Mouse (Mus musculus): ENCODE data around the gene Rhot1.
"Not testable (repeated sequence)": the region's sequence is repeated elsewhere in the genome, so short reads cannot be mapped to it uniquely, and the experiment has no call there.

Gene Rhot1

DNA sequence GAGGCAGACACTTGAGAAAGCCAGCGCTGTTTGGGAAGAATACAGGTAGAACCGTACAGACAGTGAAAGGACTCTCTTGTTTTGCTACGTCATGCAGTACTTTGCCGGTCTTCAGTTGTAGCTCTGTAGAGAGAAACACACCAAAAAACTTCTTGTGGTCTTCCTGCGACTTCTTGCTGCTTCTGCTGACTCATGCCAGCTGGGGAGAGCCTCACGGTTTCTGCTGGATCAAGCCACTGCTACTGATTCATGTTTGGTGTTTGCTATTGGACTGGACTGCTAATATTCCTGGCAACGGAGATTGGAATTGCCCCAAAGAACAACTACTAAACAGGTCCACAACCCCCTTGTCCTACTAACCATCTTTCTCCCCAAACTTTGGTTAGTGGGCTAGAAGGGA, 12.5 kb upstream of the Rhot1 start:
- DNase-seq (ENCODE audit: low spot score) = no peak

DNA sequence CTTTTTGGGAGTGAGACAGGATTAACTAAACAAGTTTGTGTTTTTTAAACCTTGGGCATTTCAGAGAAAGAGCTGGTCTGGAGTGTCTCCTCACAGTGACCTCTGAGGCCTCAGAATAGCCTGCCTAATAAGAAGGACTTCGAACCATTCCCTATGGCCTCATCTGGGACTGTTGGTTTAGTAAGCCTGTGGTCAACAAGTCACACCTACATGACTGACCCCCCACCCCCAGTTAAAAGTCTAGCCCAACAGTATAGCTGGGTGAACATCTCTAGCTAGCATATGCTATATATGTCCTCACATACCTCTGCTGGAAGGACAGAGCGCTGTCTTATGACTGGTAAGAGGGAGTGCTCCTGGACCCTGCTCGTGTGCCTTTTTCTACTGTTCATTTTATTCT, 9.5 kb upstream of the Rhot1 start:
- no peak for DNase-seq (ENCODE audit: low spot score)

DNA sequence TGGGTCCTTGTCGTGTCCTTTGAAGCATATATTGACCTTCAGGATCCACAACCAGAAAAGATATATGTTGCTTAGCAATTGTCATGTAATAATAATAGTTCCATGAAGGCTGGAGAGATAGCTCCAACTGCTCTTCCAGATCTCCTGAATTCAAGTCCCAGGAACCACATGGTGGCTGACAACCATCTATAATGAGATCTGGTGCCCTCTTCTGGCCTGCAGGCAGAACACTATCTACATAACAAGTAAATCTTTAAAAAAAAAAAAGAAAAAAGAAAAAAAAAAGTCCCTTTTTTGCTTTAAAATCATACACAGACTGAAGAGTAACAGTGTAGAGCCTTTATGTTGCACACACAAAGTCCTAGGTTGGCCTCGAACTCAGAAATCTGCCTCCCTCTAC, 9.0 kb upstream of the Rhot1 start:
- DNase-seq (ENCODE audit: low spot score) = no peak

DNA sequence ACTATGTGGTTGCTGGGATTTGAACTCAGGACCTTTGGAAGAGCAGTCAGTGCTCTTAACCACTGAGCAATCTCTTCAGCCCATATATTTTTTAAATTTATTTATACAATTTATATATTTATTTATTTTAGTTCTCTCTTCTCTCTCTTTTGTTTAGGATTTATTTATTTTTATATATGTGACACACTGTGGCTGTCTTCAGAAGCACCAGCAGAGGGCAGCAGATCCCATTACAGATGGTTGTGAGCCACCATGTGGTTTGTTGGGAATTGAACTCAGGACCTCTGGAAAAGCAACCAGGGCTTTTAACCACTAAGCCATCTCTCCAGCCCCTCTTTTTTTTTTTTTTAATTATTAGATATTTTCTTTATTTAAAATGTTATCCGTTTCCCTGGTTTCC, 8.5 kb upstream of the Rhot1 start:
- no peak for DNase-seq (ENCODE audit: low spot score)

DNA sequence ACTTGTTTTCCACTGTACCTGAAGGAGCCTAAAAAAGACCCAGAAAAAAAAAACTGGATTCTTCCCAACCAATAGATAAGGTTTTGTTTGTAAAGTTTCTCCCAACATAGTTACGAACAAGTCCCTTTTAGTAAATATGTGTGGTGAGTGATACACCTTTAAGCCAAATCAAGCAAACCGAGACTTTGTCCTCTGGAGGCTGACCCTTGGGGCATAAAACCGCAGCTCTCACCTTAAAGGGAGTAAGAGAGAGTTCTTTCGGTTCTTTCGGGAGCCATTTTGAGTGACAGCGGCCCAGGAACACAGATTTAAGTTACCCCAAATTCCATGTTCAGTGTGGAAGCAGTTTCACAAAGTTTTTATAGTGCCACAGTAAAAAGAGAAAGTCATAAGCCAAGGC, 6.5 kb upstream of the Rhot1 start:
- DNase-seq (ENCODE audit: low spot score) = no peak

DNA sequence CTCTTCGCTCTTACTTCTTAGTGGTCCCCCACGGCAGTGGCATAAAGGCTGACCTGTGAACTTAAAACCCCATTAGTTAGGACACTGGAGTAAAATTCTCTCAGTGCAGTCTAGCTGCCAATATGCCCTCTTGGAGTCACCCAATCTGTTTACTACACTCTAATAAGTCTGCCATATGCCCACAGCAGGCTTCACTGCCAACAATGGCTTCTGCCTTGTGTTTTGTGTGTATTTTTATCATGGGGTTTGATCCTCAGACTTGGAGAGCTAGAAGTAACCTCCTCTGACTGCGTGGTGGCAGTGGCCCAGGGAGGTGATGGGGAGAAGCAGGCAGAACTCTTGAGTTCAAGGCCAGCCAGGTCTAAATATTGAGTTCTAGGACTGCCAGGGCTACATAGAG, 4.8 kb upstream of the Rhot1 start:
- no peak for DNase-seq (ENCODE audit: low spot score)

DNA sequence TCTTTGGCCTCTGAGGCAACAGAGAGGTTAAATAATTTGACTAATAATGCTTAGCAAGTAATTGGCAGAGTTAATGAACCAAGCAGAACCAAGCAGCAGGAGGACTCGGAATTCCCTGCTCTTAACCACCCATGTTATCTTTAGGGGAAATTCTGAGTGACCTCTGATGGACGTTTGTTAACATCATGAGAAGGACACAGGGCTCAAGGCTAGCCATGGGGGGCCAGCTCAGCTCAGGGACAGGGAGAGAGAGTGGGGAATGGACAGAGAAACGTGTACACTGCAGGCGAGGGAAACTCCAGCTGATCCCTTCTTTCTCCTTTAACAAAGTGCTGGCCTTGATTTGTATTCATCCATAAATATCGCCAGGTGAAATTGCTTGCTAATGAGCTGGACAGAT, 3.9 kb upstream of the Rhot1 start:
- no peak for DNase-seq (ENCODE audit: low spot score)

DNA sequence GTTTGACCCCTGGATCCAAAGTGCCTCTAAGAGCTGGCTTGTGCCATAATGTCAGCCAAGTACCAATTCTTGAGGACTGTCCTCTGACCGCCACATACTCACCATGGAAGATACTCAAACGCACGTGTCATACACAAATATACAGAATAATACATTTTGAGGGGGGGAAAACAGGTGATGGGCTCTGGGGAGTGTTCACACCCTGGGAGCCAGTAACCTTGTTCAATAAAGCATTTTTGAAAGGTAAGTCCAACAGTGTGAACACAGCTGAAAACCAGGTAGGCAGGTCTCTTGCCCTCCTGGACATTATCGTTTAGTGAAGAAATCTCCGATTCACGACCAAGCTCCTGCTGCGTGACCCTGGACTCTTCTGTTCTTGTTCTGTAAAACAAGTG, 357 bp upstream of the Rhot1 start:
- no peak for DNase-seq (ENCODE audit: low spot score)

DNA sequence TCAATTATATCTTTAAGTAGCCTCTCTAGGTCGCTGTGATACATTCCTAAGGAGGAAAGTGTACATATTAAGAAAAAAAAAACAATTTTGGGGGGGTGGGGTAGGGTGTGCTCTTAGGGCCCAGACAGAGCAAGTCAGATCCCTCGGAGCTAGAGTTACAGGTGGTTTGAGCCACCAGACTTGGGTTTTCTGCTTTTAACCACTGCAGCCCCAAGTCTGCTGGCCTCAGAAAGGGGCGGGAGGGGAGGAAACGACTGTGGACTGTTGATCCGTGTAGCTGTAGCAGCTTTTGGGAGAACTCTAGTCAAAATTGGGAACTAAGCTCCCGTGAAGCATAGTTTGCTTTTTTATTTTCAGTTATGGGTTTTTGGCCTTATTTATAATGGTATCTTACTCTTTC, 1.5 kb downstream of the Rhot1 start:
- DNase-seq (ENCODE audit: low spot score) = no peak

DNA sequence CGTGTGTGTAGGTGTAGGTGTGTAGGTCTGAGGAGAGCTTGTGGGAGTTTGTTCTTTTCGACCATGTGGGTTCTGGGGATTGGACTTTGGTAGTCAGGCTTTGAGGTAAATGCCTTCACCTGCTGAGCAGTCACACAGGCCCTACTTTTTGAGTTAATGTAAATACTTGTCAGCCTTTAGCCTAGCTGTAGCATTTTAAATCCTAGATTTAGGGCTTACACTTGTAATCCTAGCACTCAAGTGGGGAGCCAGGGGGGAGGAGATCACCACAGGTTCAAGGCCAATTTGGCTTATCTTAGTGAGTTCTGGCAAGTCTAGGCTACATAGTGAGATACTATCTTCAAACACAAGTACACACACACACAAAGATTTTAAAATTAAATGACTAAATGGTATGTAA, 3.5 kb downstream of the Rhot1 start:
- DNase-seq (ENCODE audit: low spot score) = no peak

DNA sequence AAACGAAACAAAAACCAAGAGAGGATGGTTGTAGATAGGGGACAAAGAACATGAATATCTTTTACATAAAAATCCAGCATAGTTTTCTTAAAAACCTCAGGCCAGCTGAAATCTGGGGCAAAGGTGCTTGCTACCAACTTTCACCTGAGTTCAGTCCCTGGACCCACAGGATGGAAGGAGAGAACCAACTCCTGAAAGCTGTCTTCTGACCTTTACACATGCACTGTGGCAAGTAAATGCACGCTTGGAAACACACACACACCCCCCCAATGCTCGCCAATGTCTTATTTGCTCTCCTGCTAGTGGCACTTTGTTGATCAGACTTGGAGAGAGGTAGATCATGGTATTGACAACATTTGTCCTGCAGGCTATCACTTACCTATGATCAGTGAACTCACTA, 6.5 kb downstream of the Rhot1 start:
- DNase-seq (ENCODE audit: low spot score) = no peak

DNA sequence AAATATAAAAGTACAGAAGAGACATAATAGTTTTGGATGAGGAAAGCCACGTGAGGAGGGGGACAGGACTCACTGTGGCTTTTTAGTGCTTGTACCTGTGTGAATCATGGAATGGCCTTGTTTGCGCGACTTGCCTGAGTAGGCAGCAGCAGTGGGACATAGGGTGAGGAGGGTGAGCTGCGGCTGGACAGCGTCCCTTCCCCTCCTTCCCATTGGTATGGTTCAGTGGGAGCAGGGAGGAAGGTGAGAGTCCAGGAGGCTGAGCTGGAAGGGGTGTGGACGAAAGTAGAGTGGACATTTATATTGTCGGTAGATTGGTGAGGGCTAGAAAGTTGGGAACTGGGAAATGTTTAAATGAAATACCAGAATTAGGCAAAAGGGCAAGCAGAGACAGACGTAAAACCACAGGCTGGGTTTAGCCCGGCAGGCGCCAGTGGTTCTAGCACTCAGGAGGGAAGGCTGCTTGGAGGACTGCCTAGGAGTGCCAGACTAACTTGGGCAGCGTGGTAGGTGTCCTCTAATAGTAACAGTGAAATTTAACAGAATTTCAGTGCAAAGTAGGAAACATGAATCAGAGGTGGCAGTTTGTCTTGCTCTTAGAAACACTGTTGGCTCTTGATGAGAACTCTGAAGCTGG, 10.0 kb downstream of the Rhot1 start:
- no peak for DNase-seq (ENCODE audit: low spot score)

DNA sequence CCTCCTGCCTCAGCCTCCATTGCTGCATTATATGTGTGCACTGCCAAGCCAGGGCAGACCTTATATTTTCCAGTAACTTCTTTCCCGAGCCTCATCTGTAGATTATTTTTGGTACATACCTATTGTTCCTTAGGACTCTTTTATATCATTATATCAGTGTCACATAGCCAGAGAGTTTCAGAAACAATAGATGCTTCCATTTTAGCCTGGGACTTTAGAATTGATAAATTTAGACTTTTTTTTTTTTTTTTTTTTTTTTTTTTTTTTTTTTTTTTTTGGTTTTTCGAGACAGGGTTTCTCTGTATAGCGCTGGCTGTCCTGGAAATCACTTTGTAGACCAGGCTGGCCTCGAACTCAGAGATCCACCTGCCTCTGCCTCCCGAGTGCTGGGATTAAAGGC, 21.2 kb downstream of the Rhot1 start:
- not testable (repeated sequence) for DNase-seq (ENCODE audit: low spot score)

DNA sequence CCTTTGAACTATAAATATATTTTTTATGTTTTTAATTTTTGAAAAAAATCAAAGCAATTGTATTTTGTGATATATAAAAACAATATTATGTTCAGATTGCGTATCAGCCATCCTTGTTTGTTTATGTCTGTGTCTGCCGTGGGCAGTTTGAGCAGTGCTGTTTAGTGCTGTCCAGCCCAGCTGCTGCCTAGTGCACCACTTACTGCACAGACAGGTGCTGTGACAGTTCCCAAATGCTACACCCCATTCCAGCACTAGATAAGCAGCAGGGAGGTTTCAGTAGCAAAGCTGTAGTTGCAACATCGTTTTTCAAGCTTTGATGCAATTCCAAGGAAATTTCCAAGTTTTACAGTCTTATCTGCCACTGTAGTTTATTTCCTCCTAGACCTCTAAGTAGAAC, 28.5 kb downstream of the Rhot1 start:
- no peak for DNase-seq (ENCODE audit: low spot score)

DNA sequence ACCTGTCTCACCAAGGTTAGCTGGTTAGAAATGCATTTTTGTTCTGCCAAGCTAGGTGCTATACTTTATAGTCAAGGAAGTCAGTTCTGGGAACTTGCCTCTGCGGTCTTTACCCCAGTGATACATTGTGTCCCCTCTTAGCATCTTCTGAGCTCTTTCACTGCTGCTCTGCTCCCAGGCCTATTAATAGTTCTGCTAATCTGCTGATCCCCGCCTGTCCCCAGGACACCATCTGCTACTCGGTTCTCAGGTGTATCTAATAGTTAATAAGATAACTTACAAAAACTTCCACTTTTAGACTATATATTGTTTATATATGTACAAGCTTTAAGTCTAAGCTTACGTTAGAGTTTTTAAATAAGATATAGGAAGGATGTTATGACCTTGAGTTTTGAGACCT, 29.5 kb downstream of the Rhot1 start:
- no peak for DNase-seq (ENCODE audit: low spot score)

DNA sequence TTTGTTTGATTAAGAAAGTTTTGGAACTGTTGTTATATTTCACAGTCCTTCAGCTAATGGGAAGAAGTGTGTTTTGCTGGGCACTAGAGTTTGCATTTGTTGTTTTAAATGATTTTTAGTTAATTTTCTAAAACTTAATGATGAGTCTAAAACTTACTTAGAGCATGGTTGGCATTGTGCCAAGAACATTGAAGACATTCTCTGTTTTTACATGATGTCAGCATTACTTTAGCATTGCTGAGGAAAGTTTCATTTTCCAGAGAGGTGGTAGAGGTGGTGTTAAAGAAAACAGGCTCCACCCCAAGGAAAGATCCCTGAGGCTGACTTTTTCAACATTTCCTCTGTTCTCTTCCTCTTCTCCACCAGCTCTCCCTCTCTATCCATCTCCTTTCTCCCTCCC, 38.2 kb downstream of the Rhot1 start:
- DNase-seq (ENCODE audit: low spot score) = no peak

DNA sequence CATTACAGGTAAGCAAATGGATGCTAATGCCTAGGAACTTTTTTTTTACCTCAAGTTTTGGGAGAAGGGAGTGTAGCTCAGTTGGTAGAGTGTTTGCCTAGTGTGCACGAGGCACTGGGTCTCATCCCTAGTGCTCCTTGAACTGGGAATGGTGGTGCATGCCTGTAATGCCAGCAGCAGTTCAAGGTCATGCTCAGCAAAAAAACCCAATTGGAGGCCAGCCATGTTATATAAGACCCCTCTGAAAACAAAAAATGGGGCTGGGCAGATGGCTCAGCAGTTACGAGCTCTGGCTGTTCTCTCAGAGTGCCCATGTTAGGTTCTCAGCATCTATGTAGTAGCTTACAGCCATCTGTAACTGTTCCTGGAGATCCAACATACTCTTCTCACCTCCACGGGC, 39.7 kb downstream of the Rhot1 start:
- DNase-seq (ENCODE audit: low spot score) = no peak

DNA sequence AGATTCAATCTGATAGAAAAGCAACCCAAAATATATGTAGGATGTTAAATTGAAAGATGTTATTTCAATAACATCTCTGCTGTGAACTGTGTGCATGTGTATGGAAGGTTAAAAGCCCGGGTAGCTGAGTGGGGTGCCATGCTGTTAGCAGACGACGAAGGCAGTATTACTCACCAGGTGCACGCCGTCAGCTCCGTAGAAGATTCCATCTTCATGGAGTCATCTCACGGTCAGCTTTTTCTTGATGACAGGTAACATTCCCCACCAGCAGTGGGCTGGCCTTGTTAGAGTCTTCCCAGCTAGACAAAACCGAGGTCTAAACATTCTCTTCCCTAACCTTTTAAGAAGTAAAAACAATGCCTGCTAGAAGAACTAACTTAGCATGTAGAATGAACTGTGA, 55.3 kb downstream of the Rhot1 start:
- no peak for DNase-seq (ENCODE audit: low spot score)

DNA sequence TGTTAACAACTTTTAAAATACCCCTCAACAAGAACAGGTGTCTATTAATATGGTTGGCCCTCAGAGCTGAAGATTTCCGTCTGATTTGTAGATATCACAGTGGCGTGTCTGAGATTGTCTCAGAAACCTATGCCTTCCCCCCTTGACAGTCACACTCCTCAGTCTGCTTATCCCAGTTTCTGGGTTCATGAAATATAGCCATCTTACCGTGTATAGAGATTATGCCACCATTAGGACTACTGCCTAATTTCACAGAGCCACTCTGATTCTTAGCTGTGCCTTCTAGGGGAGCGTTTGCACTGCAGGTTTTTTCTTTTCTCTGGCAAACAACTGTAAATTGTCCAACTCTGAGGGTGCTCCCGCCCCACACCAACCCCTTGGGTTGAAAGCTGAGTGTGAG, 62.3 kb downstream of the Rhot1 start:
- DNase-seq (ENCODE audit: low spot score) = no peak

DNA sequence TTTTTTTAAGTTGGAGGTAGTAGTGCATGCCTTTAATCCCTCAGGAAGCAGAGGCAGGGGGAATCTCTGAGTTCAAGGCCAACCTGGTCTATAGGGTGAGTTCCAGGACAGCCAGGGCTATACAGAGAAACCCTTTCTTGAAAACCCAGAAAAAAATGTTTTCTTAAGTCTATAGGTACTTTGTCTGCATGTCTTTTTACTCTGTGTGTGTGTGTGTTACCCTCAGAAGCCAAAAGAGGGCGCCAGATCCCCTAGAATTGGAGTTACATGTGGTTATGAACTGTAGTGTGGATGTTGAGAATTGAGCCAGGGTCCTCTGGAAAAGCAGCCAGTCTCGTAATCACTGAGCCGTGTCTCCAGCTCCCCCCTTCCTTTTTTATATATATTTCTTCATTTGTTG, 66.2 kb downstream of the Rhot1 start:
- no peak for DNase-seq (ENCODE audit: low spot score)

DNA sequence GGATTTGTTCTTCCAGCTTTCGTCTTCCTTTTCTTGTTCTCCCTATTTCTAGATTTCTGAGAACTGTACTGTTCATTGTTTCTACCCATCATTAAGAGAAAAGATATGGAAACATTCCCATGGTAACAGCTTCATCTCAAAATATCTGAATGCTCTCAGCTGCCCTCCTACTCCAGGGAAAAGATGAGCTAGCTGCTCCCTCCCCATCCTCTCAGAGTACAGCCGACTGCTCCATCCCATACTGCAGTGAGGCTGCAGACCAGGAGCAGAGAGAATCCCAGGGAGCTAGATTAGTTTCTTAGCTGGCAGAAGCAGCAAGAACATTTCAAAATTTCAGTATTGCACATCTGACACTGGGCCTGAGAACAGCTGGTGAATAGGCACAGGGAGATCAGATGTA, 69.2 kb downstream of the Rhot1 start:
- DNase-seq (ENCODE audit: low spot score) = no peak

DNA sequence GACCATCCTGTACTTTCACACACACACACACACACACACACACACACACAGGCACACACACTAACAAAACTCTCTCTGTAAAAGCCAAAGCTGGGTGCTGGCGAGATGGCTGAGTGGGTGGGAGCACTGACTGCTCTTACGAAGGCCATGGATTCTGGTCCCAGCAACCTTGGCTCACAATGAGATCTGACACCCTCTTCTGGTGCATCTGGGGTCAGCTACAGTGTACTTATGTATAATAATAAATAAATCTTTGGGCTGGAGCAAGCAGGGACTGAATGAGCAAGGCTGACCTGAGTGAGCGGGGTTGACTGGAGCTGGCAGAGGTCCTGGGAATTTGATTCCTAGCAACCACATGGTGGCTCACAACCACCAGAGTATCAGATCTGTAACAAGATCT, 75.0 kb downstream of the Rhot1 start:
- DNase-seq (ENCODE audit: low spot score) = no peak

DNA sequence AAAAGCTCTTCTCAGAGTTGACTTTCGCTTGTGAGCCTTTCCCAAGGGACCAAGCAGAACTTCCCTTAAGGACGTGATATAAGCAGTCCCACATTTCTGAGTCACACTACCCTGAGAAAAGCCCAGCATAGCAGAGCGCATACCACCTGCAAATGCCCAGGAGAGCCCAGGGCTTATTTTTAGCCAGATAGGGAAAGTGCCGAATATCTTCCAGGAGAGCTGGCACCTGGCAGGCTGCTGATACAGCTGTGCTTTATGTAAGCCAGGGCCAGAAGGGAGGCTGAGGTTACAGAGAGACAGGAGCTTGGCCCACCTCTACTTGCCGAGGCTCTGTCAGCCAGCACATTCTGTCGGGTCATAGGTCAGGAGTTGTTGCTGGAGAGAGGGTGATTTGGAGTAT, 75.8 kb downstream of the Rhot1 start:
- DNase-seq (ENCODE audit: low spot score) = no peak

DNA sequence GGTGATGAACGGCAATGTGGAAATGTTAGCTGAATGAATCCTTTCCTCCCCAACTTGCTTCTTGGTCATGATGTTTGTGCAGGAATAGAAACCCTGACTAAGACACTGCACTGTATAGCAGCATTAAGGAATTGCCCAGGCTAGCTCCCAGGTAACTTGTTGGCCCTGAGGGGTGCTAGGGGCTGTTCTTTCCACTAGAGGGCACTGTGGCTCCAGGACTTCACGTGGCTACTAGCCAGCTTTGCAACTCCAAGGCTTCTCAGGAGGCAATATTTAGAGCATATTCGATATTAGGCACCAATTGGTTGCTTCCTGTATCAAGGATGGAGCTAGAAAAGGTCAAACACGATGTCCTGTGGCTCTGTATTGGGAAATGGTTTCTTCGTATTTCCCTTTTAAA, 78.3 kb downstream of the Rhot1 start:
- peak; percentile 47 for DNase-seq (ENCODE audit: low spot score)
